ENCODE assay signal across 16 mouse cellular contexts in the genomic region with DNA sequence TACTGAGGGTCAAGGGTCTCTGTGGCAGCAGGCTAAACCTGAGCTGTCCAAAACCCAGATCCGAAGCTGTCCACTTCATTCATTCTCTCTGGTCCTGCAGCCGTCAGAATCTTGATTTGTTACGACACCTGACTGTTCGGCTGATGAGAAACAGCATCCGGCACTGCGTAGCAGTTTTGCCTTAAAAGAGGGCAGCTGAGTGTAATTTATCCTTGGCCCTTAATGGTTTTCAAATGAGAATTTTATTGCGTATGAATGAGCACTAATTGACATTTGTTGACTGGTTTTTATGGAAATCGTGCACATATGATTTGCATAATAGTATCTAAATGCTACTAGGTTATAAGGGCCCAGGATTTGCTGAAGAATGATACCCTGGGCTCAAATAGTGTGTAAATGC. TPM values are rescaled to one million over a fixed set of nuclear protein-coding genes. Genes with fewer than 3 reads are reported as not detected.
"Had no signal": no experiment of that assay in that cellular context is flagged by ENCODE, and none has a peak within 500 bp of the region (broad histone marks: within the 10 kb centered on the region; RNA-seq: fewer than 3 reads in every experiment).

No protein-coding gene starts in this region.

- H3K4me3 ChIP-seq: layer of hippocampus, adult 2 months; limb, embryonic 12.5 days; liver, embryonic 13.5 days; lung, embryonic 15.5 days; myocyte; neural tube, embryonic 12.5 days had no signal

- H3K27ac ChIP-seq: limb, embryonic 12.5 days; liver, embryonic 13.5 days; lung, embryonic 15.5 days had no signal

- DNase-seq: kidney, postnatal 10 days; kidney, postnatal 4 days; liver; liver, embryonic 13.5 days; liver, postnatal 0 days; lung, postnatal 14 days; right cerebral cortex, postnatal 4 days; spleen, adult 18-20 months; thymus, adult 18-20 months; thymus, postnatal 14 days had no signal

- H3K9me3 ChIP-seq: limb, embryonic 12.5 days; liver, embryonic 13.5 days; lung, embryonic 15.5 days; neural tube, embryonic 12.5 days had no signal

- H3K36me3 ChIP-seq: limb, embryonic 12.5 days; liver, embryonic 13.5 days; lung, embryonic 15.5 days; neural tube, embryonic 12.5 days had no signal

- H3K27me3 ChIP-seq: liver, embryonic 13.5 days; lung, embryonic 15.5 days; neural tube, embryonic 12.5 days had no signal

- H3K4me2 ChIP-seq: limb, embryonic 12.5 days; liver, embryonic 13.5 days; lung, embryonic 15.5 days; neural tube, embryonic 12.5 days had no signal

- H3K4me1 ChIP-seq: liver, embryonic 13.5 days; lung, embryonic 15.5 days had no signal

- ATAC-seq: liver, postnatal 0 days had no signal

- H3K9ac ChIP-seq: limb, embryonic 12.5 days; liver, embryonic 13.5 days; liver, postnatal 0 days; lung, embryonic 15.5 days; neural tube, embryonic 12.5 days had no signal

RNA-seq across cellular contexts. Expression of a gene that starts 21.0 kb away (rescaled TPM):
- total RNA-seq: megakaryocyte-erythroid progenitor cell, adult 5-6 weeks had no signal
